Mouse (Mus musculus): Measurements from ENCODE around the gene Dgkg.

Dgkg gene

DNA sequence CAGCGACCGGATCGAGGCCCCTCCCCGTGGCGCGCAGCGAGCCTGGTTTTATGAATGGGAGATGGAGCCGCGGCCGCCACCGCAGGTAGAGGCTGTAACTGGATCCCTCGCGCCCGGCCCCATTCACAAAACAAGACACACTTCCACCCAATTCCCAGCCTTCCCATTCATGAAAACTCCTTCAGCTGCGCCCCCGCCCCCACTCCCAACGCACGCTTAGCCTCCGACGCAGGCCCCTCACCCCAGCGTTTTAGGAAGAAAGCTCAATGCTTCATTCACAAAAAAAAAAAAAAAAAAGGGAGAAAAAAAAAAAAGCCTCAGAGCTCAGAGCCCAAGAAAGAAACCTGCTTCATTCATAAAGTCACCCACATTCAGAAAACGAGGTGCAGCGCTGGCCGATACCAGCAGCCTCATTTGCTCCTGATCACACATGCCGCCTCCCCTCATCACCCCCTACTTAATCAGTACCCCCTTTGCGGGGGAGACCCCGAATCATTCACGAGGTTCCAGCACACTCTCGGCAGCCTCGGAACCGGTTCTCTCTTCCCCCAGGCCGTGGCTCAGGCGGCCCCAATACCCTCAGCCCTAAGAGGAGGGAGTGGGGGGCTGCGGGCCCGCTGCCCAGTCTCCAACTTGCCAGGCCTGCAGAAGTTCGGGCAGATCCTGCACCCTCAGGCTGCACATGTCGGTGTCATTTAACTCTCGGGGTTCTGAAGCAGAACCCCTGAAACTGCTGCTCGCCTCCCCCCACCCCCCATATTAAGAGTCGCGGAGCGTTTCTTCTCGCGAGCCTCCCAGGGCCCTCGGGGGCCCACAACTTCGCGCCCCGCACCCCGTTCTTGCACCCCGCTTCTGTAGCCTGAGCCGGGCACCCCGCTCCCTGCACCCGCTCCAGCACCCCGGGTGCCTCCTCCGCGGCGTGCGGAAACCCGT, 218.3 kb downstream of the Dgkg start:
- in situ Hi-C loops (cut with MseI, MboI) = no loop called here

DNA sequence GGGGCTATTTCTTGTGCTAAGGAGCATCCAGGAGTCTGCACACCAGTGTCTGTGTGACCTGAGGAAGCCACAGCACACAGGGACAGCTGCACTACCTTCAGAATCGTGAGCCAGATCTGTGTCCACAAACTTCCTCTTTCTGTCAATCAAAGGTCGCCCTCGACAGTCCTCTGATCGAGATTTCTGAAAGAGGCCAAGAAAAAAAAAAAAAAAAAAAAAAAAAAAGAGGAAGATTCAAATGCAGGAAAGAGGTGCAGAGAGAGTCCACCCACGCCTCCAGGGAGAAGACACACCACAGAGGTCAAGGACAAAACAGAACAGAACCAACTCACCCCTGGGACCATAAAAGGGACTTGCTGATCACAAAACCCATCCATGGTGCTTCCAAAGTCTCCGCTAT, 220.9 kb downstream of the Dgkg start:
- in situ Hi-C loops (cut with MseI, MboI) = no loop called here

DNA sequence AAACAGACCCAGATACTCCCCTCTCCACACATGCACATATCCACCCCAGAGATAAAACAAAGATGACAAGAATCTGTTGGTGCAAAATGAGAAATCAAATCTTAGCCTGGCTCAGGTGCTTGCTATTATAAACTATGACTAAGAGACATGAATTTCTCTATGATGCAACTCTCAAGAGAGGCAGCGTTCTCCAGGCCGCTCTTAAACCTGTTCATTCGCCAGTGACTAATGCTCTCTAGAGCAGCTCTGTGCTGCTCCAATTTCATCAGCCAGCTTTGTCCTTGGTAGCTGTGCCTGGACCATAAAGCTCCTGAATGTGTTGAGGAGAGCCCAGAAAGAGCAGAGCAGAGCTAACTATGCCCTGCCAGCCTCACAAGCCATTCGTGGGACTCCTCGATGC, 222.5 kb downstream of the Dgkg start:
- in situ Hi-C loops (cut with MseI, MboI) = no loop called here

DNA sequence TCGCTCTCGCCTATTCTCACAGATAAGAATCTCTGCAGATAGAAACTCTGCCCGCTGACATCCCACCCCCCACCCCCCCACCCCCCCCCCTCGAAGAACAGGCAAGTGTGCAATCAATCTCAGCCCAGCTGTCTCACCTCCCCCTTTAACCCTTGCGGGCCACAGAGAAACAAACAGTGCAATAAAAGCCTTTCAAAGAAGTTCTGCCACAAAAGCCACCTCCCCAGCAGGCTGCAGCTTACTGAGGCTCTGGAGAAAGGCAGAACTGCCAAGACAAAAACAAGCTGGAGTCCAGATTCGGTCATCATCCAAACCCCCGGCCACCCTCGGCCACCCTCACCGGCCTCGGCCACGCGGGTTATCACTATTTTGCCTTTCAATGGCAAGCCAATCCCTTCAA, 223.1 kb downstream of the Dgkg start:
- in situ Hi-C loops (cut with MseI, MboI) = no loop called here

DNA sequence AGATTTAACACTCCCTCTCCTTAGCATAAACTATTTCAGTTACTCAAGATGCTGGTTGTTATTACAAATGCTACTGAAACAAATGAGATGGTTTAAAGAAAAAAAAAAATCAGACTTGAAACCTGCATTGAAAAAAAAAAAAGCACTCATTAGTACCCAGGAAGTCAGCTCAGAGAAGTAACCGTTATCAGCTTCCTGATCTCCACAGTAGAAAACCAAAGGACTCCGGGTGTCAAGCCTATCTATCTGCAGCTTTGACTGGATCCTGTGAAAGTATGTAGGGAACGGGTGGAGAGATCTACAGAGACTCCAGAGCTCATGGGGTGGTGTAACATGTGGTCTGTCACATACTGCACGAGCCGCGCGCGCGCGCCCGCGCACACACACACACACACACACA, 225.2 kb downstream of the Dgkg start:
- in situ Hi-C loops (cut with MseI, MboI) = no loop called here

DNA sequence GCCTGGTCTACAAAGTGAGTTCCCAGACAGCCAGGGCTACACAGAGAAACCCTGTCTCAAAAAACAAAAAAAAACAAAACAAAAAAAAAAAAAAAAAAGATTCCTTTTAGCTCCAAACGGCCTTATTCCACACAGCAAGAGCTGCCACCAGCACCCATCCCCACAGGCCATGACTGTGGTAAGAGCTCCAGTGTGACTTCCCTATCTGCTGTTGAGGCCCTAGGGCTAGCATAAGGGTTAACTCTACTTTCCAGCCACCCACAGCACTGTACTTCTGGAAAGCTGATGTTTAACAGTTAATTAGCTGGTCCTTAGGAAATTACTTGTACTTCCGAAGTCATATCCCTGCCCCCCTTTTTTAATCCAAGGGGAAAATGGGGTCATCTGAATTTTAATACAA, 225.7 kb downstream of the Dgkg start:
- in situ Hi-C loops (cut with MseI, MboI) = no loop called here

DNA sequence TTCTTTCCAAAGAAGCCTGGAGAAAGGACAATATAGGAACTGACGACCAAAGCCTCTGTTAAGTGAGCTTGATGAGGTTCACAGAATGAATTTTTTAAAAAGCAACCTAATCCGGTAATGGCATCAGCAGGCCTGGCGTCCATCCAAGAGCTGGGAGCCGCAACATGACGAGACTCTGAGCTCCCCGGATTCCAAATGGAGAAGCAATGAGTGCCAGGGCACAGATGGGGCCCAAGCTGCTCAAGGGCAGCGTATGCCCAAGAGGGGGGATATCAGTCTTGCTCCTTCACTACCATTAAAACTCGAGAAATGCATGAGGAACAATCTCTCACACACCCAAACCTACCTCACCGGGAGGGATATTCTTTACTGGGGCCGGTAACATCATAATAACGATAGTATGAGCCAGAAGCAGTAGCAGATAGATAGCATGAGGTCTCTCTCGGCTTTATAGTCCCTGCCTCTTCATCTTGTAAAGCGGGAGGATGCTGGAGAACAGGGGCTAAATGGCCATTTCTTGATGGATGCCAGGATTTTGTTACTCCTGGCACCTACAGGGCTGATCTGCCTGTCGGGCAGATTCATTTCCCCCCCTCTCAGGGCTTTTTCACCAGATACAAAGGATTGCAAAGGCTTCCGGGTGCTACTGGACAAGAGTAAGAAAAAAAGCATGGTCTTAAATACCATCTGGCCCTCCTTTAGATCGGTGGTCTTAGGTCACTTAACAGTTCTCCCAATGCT, 226.6 kb downstream of the Dgkg start:
- in situ Hi-C loops (cut with MseI, MboI) = no loop called here

DNA sequence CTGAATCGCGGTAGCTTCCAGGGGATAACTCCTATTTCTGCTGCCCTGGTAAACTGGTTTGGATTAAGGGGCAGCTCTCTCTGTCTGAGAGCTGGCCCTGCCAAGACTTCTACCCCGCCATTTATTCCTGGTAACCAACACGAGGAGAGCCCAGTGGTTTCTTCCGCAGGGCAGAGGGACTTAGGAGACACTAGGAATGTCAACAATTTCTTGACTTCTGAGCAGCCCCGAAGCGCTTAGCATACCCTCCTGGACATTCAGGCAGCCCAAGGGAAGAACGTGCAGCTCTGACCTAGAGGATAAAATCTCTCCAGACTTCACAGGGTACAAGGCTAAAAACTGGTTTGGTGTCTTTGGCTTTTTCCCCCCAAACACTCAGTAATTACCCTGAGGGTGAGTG, 227.6 kb downstream of the Dgkg start:
- in situ Hi-C loops (cut with MseI, MboI) = no loop called here

DNA sequence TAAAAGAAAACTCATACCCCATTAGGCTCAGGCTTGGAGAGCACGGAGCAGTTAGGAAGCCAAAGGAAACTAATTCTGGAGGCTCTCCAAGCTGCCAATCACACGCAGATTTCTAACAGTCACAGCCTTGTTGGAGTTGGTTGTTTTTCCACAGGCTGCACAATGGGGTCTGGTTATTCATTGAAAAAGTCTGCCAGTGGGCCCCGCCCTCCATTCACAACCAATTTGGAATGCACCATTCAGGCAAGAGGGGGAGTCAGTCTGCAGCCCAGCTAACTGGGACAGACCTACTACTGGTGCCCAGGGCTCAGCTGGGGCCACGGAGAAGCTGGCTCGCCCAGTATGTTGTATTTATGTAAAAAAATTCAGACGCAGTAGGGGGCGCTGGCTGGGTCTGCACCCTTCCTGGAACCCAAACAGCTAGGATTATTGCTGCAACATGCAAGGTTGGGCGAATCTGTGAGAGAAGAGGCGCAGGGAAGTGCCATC, 228.1 kb downstream of the Dgkg start:
- in situ Hi-C loops (cut with MseI, MboI) = no loop called here

DNA sequence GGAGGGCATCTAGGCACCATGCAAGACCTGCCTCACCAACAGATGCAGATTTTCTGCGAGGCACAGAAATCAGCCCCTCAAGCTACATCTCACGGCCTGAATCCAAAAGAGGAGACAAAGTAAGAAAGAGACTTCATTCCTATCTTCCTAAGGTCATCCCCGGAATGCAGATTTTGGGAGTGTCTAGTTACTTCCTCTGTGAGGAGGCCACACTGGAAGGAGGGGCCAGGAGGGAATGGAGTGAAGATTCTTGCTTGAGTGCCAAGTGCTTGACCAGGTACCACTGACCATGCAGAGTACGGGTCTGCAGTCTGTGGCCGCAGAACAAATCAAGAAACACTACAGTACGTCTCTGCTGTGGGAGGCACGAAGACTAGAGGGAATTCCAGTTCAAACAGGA, 230.2 kb downstream of the Dgkg start:
- in situ Hi-C loops (cut with MseI, MboI) = no loop called here

DNA sequence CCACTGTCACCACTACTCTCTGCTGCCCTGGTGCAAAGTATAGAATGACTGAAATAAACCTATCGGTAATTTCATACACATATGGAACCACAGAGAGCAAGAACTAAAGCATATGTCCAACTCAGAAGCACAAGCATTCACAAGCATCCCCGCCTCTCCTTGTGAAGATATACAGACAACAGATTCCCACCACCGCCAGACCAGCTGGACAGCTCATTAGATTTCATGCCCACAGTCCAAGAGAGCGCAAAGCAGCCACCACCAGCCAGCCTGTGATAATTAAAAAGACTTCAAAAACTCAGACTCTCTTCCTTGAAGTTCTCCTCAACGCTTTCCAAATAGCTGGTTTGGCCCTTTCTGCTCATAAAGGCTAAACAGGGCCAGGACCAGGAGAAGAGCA, 234.8 kb downstream of the Dgkg start:
- in situ Hi-C loops (cut with MseI, MboI) = no loop called here
